Mouse (Mus musculus) brain, adult 2 months (tissue): ENCODE measurements at regions not wholly inside any gene's neighbourhood (a gene's known extent, or its start where the extent isn't known, plus 50 kb on each side); places are given as distances from the start of the nearest gene placed in this dataset.

ENCODE experiments used
- DNase-seq: peaks from one replicate; pipeline ENCODE4 v3.0.0; 2011; ENCODE audit warnings: low read depth, low spot score

- DNase-seq = no peak
These were observed 87.6 kb upstream of the Mrps6 start for GRCm38 (mm10) chr16:91970461-91970860.

GRCm38 (mm10) chr16:91973183-91973582 lies 84.9 kb upstream of the Mrps6 start:
- no peak for DNase-seq

- no peak for DNase-seq
These were observed 81.8 kb upstream of the Mrps6 start for GRCm38 (mm10) chr16:91976194-91976805.

GRCm38 (mm10) chr16:91978423-91978822 lies 79.6 kb upstream of the Mrps6 start:
- no peak for DNase-seq

GRCm38 (mm10) chr16:91978846-91979245 lies 79.2 kb upstream of the Mrps6 start:
- DNase-seq = peak; percentile 45

- no peak for DNase-seq
These were observed 77.6 kb upstream of the Mrps6 start for GRCm38 (mm10) chr16:91980482-91980881.

- no peak for DNase-seq
These were observed 72.9 kb upstream of the Mrps6 start for GRCm38 (mm10) chr16:91985211-91985610.

- DNase-seq = no peak
These were observed 68.7 kb upstream of the Mrps6 start for GRCm38 (mm10) chr16:91989332-91989731.

GRCm38 (mm10) chr16:91995459-91996190 lies 62.4 kb upstream of the Mrps6 start:
- peak; percentile 87 for DNase-seq

GRCm38 (mm10) chr16:92007351-92007750 lies 50.7 kb upstream of the Mrps6 start:
- DNase-seq = no peak
